Mouse (Mus musculus) heart, embryonic 14.5 days (tissue): Measurements from ENCODE around the gene Get4. TPM values are rescaled to one million over a fixed set of nuclear protein-coding genes. Genes with fewer than 3 reads are reported as not detected.

Source experiments
- ATAC-seq: fragments of 200-750 bp; cut with Nextera tagmentation; 2 replicates; pipeline ENCODE4 v1.8.0; 2017; ENCODE audit warnings: low read depth, moderate TSS enrichment; ENCODE audit not compliant: insufficient number of reproducible peaks, insufficient read depth, low FRiP score
- H3K27ac ChIP-seq, 2 experiments: fragments of 200-500 bp in 1 of 2; fragments of 300-500 bp in 1 of 2; sonication (generic) in 1 of 2; replicated peaks in 1 of 2; 2 replicates each; pipeline ENCODE4 v1.5.1; 2012 to 2014; ENCODE audit warnings: low read depth in 2 of 2, low read length in 2 of 2, control low read depth in 1 of 2, mild to moderate bottlenecking in 1 of 2, mixed read lengths in 1 of 2; ENCODE audit not compliant: control insufficient read depth in 1 of 2, insufficient read depth in 1 of 2
- H3K27me3 ChIP-seq: fragments of 300-500 bp; sonication (generic); 2 replicates; pipeline ENCODE4 v1.6.1; 2014; ENCODE audit warnings: mild to moderate bottlenecking, low read length, control low read depth; ENCODE audit not compliant: control insufficient read depth, insufficient read depth
- H3K36me3 ChIP-seq: fragments of 300-500 bp; sonication (generic); 2 replicates; pipeline ENCODE4 v1.6.1; 2014; ENCODE audit warnings: mild to moderate bottlenecking, control low read depth, low read length, mixed read lengths; ENCODE audit not compliant: control insufficient read depth, insufficient read depth
- H3K4me1 ChIP-seq, 2 experiments: fragments of 200-500 bp in 1 of 2; fragments of 300-500 bp in 1 of 2; sonication (generic) in 1 of 2; 2 replicates each; pipeline ENCODE4 v1.6.1; 2012 to 2014; ENCODE audit warnings: low read length in 2 of 2, control low read depth in 1 of 2, mixed read lengths in 1 of 2; ENCODE audit not compliant: control insufficient read depth in 2 of 2, insufficient read depth in 2 of 2
- H3K4me2 ChIP-seq: fragments of 300-500 bp; sonication (generic); 2 replicates; pipeline ENCODE4 v1.6.1; 2014; ENCODE audit warnings: mild to moderate bottlenecking, low read length
- H3K4me3 ChIP-seq, 2 experiments: fragments of 200-500 bp in 1 of 2; fragments of 300-500 bp in 1 of 2; sonication (generic) in 1 of 2; 2 replicates each; pipeline ENCODE4 v1.5.1; 2012 to 2014; ENCODE audit warnings: low read length in 2 of 2, mild to moderate bottlenecking in 2 of 2, control low read depth in 1 of 2, low read depth in 1 of 2, moderate library complexity in 1 of 2; ENCODE audit not compliant: control insufficient read depth in 1 of 2, insufficient read depth in 1 of 2
- H3K9ac ChIP-seq: fragments of 300-500 bp; sonication (generic); 2 replicates; pipeline ENCODE4 v1.6.1; 2014; ENCODE audit warnings: mild to moderate bottlenecking, low read length
- H3K9me3 ChIP-seq: fragments of 300-500 bp; sonication (generic); 2 replicates; pipeline ENCODE4 v1.6.1; 2016; ENCODE audit warnings: low read length, control low read depth; ENCODE audit not compliant: control insufficient read depth
- WGBS: fragments of 180-500 bp; shearing (Covaris S2); extraction: QIAGEN DNeasy Blood & Tissue Kit; methylation state at CpG from one replicate; pipeline ENCODE4 v1.1.7; 2014; 5-methylcytosine and 5-hydroxymethylcytosine counted together
- polyA plus RNA-seq: library from polyadenylated mRNA; unstranded; fragments of >200 nt; fragmentation: Nextera tagmentation; extraction: Ambion mirVana; gene quantifications from 2 replicates; pipeline ENCODE4 v1.2.1, GENCODE M21; 2014

Get4 gene
- polyA plus RNA-seq, 1 experiment from 2014 or later: 138 TPM

DNA sequence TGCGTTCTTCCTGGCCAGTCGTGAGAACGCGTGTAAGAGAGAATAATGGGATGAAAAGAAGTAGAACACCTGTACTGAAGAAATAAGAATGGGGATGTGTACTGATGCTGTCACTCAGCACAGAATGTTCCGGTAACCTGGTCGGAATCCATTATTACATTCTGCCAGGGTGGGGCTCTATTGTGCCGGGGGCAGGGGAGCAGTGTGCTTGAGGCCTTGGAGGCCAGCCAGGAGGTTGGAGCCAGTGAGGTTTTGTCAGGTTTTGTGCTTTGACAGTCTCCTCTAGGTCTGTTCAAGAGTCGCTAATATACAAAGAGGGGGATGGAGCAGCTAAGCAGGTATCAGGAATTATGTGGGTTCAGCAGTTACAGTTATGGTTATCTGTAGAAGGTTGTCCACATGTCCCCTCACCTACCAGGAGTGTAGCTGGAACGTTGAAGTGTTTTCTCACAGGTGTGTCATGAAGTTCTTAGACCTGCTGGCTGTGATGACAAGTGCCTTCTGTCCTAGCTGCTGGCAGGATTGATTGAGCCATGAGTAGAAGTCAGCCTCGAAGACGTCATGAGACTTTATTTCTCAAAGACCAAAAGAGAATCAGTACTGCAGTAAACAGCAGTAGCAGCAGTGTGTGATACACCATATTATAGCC is 40.3 kb upstream of the Get4 start:
- ATAC-seq: peak; percentile 8; the same call in 1 of the 2 replicates
- Histone ChIP-seq H3K4me1 (peaks cover 0 to 9% of the 10 kb centered on the region in 2 experiments; a peak in 1 of 4 replicates), H3K27me3 (no peaks in the 10 kb centered on the region), H3K4me2 (no peak overlapping the region), H3K9ac (no peak overlapping the region), H3K36me3 (peaks cover 39% of the 10 kb centered on the region), H3K27ac (no peak overlapping the region), H3K9me3 (no peaks in the 10 kb centered on the region), H3K4me3 (no peak overlapping the region)
- 78% methylated on average over 11 of the region's 11 CpGs for WGBS

DNA sequence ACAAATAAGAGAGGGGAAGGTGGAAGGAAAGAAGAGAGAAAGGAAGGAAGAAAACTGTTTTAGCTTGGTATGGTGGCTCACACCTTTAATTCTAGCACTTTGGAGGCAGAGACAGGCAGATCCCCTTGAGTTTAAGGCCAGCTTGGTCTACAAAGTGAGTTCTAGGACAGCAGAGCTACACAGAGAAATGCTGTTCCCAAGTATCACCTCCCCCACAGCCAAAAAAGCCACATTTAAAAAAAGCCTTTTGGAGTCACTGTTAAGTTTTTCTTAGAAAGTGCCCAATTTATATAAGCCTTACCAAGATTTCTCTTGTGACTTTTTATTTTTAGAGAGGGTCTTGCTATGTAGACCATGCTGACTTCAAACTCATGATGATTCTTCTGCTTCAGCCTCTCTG is 37.8 kb upstream of the Get4 start:
- H3K9me3 ChIP-seq: no peaks in the 10 kb centered on the region
- H3K4me1 ChIP-seq: peaks cover 0 to 9% of the 10 kb centered on the region in 2 experiments; a peak in 1 of 4 replicates
- H3K9ac ChIP-seq: no peak overlapping the region
- H3K27ac ChIP-seq: no peak overlapping the region
- H3K36me3 ChIP-seq: peaks cover 35% of the 10 kb centered on the region
- ATAC-seq: no peak
- no peaks in the 10 kb centered on the region for H3K27me3 ChIP-seq
- H3K4me3 ChIP-seq: no peak overlapping the region
- no peak overlapping the region for H3K4me2 ChIP-seq

DNA sequence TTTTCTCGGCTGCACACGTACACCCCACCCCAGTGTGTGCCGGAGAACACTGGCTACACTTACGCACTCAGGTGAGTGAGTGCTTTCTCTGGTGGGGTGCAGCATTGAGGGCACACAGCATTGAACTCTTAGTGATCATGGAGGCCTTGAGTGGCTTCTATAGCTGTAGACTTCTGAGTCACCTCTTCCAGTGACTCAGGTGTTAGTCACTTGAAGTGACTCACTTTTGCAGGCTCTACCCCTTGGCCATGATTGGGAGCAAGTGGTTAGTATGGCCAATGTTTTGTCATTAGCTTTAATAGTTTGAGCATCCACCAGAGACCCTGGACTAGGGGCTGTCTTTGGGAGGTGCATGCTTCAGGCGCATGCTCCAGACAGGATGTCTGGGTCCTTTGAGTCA is 36.9 kb upstream of the Get4 start:
- no peak overlapping the region for H3K9ac ChIP-seq
- ATAC-seq: no peak
- no peak overlapping the region for H3K4me2 ChIP-seq
- WGBS: 95% methylated on average over 5 of the region's 5 CpGs
- peaks cover 0 to 9% of the 10 kb centered on the region in 2 experiments; a peak in 1 of 4 replicates for H3K4me1 ChIP-seq
- H3K4me3 ChIP-seq: no peak overlapping the region
- H3K9me3 ChIP-seq: no peaks in the 10 kb centered on the region
- no peak overlapping the region for H3K27ac ChIP-seq
- no peaks in the 10 kb centered on the region for H3K27me3 ChIP-seq
- H3K36me3 ChIP-seq: peaks cover 37% of the 10 kb centered on the region

DNA sequence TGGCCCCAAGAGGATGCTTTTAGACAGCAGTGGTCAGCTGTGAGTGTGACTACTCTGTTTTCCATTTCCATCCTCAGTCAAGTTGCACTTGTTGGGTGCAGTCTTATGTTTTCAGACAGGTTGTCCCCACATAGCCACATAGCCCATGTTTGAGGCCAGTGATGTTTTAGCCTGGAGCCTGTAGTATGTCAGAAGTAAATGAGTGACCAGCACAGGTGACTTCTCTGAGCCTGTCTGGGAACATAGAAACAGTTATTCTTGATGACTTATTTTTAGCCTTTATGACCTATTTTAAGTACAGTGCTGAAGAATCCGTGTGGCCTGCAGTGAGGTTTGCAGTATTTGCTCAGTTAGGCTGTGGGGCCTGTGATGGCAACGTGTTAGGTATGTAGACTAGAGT is 36.0 kb upstream of the Get4 start:
- Histone ChIP-seq H3K36me3 (peaks cover 35% of the 10 kb centered on the region), H3K27me3 (no peaks in the 10 kb centered on the region), H3K9ac (no peak overlapping the region), H3K27ac (no peak overlapping the region), H3K4me3 (no peak overlapping the region), H3K4me2 (no peak overlapping the region), H3K4me1 (peaks cover 4 to 7% of the 10 kb centered on the region in 2 experiments; a peak in 1 of 4 replicates), H3K9me3 (no peaks in the 10 kb centered on the region)
- 66% methylated on average over 2 of the region's 2 CpGs for WGBS
- ATAC-seq: no peak

DNA sequence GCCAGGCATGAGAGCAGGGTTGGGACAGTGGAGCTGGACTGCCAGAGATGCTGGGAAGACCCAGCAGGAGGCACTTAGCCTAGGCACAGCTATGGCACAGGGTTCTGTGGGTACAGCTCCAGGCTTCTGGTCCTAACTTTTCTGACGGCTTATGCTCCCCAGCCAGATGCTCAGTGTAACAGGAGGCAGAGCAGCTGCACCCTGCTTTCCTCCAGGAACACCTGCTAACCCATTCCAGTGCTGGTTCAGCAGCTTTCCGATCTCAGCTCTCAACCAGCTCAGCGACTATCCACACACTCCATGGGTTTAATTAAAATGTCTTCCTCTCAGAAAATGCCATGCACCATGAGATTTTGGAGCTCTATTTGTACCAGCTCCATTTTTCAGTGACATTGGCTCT is 35.4 kb upstream of the Get4 start:
- Histone ChIP-seq H3K36me3 (peaks cover 42% of the 10 kb centered on the region), H3K9ac (no peak overlapping the region), H3K9me3 (no peaks in the 10 kb centered on the region), H3K27ac (no peak overlapping the region), H3K4me1 (peaks cover 4 to 5% of the 10 kb centered on the region in 2 experiments; a peak in 1 of 4 replicates), H3K4me2 (no peak overlapping the region), H3K27me3 (no peaks in the 10 kb centered on the region), H3K4me3 (no peak overlapping the region)
- WGBS: 89% methylated on average over 3 of the region's 3 CpGs
- ATAC-seq: no peak

DNA sequence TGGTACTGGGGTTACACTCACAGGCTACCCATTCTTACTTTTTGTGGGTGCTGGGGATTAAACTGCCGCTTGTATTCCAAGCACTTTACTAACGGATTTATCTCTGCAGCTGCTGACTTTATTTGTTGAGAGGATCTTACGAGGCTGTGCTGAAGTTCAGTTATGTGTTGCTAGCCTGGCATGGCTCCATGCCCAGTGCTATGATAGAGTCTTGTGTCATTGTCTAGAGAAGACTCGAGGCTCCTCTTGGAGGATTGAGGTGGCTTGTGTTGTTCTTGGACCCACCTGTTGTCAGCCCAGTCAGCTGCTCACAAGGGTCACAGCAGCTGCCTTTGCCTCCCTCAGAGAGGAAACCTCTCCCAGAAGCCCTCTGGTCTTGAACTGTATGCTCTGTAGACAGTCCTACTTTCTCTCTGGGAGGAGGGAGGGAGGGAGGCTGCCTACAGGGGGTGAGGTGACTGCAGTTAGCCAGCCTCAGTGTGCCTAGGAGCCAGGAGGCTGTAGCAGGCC is 32.1 kb upstream of the Get4 start:
- Histone ChIP-seq H3K4me2 (no peak overlapping the region), H3K4me3 (no peak overlapping the region), H3K9me3 (no peaks in the 10 kb centered on the region), H3K36me3 (peaks cover 66% of the 10 kb centered on the region), H3K27me3 (no peaks in the 10 kb centered on the region), H3K27ac (0 out of 4 replicates have a peak overlapping the region, but pooled peaks of 1 of the 2 experiments have one; percentile 14), H3K9ac (no peak overlapping the region), H3K4me1 (peaks cover 0 to 4% of the 10 kb centered on the region in 2 experiments; a peak in 1 of 4 replicates)
- WGBS: 64% methylated on average over 4 of the region's 4 CpGs
- ATAC-seq: no peak

DNA sequence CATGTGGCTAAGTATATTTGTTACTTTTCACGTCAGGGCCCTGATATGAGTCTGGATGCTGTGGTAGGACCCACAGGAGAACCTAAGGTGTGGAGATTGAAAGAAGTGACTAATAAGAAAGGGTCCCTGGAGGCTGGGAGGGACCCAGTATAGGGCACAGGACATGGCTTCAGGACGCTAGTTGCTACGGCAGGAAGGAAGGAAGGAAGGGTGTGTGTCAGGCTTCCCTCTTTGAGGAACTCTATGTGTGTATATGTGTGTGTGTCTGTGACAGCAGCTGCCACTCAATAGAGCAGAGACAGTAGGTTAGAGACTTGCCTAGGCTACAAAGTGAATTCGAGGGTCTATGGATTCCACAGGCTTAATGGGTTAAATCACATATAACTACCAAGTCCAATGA is 31.5 kb upstream of the Get4 start:
- H3K27me3 ChIP-seq: no peaks in the 10 kb centered on the region
- peaks cover 66% of the 10 kb centered on the region for H3K36me3 ChIP-seq
- H3K9me3 ChIP-seq: no peaks in the 10 kb centered on the region
- H3K4me1 ChIP-seq: peaks cover 0 to 4% of the 10 kb centered on the region in 2 experiments; a peak in 1 of 4 replicates
- no peak overlapping the region for H3K4me2 ChIP-seq
- 0 out of 4 replicates have a peak overlapping the region, but pooled peaks of 1 of the 2 experiments have one; percentile 14 for H3K27ac ChIP-seq
- H3K9ac ChIP-seq: no peak overlapping the region
- ATAC-seq: peak; percentile 56; the same call in 1 of the 2 replicates
- no peak overlapping the region for H3K4me3 ChIP-seq
- WGBS: 70% methylated on average over 4 of the region's 4 CpGs
